Mouse (Mus musculus) liver (tissue): ENCODE results near the gene Rps2.
A peak's percentile ranks its signal among the peaks of the same experiment; 100 is the strongest.
"Not testable (repeated sequence)": the region's sequence is repeated elsewhere in the genome, so short reads cannot be mapped to it uniquely, and the experiment has no call there.

Experiments used
- DNase-seq: peaks from one replicate; pipeline ENCODE4 v3.0.0-alpha.2; 2020; ENCODE audit warnings: mixed read lengths

Rps2 gene

GRCm38 (mm10) chr17:24717943-24718342 is at the start of gene Rps2, which contains the start of gene Rnf151:
Gene Rps2 (plus strand): TSS chr17:24718116.
Gene Rnf151 (minus strand): TSS chr17:24718063.
- no peak for DNase-seq

DNA sequence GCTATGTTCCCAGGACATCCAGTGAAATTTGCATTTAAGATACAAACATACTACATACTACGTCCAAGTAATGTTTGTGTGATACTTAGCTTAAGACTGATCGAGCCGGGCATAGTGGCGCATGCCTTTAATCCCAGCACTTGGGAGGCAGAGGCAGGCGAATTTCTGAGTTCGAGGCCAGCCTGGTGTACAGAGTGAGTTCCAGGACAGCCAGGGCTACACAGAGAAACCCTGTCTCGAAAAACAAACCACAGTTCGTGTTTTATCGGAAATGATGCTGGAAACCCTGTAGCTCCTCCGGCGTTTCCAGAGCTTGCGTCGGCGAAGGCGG is 48.7 kb upstream of the Rps2 start:
- not testable (repeated sequence) for DNase-seq

DNA sequence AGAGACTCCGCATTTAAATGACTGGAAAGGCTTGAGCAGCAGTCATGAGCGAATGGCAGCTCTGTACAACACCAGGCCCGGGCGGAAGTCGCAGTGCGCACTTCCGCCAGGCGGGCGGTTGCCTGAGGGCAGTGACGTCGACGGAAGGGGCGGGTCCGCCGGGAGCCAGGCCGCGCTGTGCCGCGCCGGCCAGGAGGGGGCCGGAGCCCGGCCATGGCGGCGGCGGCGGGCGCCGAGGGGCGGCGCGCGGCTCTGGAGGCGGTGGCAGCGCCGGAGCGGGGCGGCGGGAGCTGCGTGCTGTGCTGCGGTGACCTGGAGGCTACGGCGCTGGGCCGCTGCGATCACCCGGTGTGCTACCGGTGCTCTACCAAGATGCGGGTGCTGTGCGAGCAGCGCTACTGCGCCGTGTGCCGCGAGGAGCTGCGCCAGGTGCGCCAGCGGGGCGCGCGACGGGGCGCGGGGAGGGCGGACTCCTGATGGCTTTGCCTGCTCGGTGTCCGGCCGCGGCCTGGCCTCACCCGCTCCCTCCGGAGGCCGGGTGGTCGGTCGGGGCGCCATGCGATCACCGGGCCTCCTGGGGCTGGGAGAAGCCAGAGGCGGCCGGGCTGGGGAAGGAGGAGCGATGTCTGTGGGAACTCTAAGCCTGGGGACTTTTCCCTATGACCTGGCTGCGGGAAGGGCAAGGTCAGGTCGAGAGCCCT is 48.2 kb upstream of the Rps2 start, which contains the start of gene Zfp598:
Gene Zfp598 (plus strand): TSS at position 143 of the 701 bp plus-strand sequence.
- peak; percentile 95 for DNase-seq

DNA sequence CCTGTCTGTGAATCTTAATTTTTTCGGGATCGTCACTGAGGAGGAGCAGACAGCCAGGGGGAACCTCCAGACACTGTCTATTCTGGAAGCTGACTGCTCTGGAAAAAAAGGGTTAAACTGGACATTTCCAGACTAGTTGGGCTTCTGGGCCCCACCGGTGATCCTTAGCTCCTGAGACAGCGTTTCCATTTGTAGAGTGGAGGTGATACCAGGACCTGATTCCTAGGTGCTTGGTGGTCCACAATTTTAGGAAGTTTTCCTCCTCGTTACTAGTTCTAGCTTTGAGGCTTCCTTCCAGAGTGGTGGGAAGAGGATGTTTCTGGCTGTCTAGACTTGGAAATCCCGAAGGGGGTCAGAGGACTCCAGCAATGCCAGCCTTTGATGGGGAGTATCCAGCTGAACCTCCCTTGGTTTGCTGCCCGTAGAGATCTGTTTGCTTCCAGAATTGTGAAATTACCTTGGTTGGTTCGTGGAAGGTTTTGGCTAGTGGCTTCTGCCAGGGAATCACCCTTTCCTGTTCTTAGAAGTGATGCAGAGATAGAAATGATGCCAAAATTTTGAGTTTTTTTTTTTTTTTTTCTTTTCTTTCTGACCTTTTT is 47.6 kb upstream of the Rps2 start:
- no peak for DNase-seq

GRCm38 (mm10) chr17:24671346-24671745 is 46.6 kb upstream of the Rps2 start:
- no peak for DNase-seq

GRCm38 (mm10) chr17:24672141-24672540 is 45.8 kb upstream of the Rps2 start:
- DNase-seq: peak; percentile 66

DNA sequence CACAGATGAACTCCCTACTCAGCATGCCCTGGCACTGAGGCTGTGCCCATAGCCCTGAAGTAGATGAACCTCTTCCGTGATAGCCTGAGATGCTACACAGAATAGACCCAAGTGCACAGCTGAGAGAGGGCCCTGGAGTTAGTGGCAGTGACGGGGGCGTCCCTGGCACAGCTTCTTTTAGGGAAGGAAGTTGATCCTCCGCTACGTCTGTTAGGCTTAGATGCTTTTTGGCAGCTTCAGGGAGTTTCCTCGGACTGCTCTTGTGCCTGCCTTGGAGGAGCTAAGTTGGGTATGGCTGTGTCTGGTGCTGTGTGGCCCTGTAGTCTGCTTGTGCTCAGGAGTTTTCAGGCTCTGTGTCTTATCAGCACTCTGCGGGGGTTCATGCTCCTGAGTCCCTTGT is 43.6 kb upstream of the Rps2 start:
- DNase-seq: no peak

DNA sequence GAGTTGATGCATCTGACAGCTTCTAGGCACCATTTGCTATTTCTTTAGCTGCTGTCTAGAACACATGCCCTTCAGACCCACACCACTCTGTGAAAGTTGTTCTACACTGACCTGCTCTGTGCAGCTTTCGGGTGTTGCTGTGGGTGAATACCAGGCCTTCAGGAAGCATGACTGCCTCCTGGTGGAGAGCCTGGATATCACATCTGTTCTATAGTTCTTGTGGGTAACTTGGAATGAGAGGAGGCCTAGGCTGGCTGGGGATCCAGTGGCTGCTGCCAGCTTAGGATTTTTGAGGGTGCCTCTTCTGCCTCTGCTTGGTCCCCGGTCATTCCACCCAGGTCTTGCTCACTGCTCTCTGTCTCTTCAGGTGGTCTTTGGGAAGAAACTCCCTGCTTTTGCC is 41.7 kb upstream of the Rps2 start:
- peak; percentile 71 for DNase-seq

- DNase-seq: no peak
Measured at GRCm38 (mm10) chr17:24676877-24677276, 41.0 kb upstream of the Rps2 start.

DNA sequence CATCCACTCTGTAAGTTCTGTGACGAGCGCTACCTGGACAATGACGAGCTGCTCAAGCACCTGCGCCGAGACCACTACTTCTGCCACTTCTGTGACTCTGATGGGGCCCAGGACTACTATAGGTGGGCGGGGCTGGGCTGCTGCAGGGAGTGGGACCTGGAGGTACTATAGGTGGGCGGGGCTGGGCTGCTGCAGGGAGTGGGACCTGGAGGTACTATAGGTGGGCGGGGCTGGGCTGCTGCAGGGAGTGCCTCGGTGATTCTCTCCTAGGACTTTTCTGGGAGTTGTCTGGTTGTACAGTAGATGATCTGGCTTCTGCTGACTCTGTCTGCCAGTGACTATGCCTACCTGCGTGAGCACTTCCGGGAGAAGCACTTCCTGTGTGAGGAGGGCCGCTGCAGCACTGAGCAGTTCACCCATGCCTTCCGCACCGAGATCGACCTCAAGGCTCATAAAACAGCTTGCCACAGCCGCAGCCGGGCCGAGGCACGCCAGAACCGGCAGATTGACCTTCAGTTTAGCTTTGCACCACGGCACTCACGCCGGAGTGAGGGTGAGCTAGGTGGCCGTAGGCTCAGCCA is 40.3 kb upstream of the Rps2 start:
- no peak for DNase-seq

DNA sequence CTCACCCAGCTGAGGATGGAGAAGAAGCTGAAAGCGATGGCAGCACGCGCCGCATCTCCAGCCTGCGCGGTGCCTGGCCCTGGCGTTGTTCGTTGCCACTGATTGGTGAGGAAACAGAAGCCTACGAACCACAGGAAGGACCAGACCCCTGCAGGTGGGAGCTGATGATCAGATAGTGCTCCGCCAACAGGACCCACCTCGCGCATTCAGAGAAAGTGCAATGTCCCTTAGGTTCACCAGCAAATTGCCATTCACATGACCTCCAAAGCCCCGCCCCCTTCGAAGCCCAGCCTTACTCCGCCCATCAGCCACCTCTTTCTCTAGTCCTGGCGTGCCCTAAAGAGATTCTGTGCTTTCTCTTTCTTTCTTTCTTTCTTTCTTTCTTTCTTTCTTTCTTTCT is 31.4 kb upstream of the Rps2 start:
- peak; percentile 78 for DNase-seq

DNA sequence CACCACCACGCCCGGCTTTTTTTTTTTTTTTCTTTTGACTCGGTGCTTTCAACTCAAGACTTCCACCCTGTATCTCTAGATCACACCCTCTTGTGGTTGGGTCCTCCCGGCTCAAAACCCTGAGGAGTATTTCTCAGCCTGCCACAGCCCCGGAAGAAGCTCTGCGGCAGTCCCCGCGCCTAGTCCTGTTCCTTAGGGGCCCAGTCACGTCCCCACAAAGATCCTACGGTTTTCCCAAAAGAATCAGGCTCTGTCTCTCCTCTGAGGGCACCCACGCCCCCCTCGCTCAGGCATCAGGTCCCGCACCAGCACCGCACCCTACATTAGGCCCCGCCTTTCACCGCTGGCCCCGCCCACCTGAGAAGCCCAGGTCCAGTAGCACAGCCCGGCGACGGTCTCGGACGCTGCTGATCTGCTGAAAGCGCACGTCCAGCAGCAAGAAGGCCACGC is 30.7 kb upstream of the Rps2 start:
- peak; percentile 80 for DNase-seq

DNA sequence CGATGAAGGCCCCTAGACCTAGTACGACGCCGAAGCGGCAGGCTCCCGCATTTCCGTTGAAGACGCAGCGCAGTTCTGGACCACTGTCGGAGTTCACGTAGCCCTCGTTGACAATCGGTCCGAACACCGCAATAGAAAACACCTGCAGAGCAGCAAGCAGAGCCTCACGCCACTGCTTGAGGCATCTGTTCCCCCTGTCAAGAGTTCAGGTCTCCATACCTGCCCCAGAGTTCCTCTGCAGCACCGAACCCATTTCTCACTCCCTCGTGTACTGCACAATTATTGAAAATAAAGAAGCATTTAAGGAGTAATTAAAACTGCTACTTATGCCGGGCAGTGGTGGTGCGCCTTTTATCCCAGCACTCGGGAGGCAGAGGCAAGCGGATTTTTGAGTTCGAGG is 30.3 kb upstream of the Rps2 start:
- no peak for DNase-seq

GRCm38 (mm10) chr17:24689251-24690081 is 28.4 kb upstream of the Rps2 start, which contains the start of gene Syngr3:
Gene Syngr3 (minus strand): TSS chr17:24689955.
- DNase-seq: no peak

- no peak for DNase-seq
Measured at GRCm38 (mm10) chr17:24692385-24692784, 25.5 kb upstream of the Rps2 start.

DNA sequence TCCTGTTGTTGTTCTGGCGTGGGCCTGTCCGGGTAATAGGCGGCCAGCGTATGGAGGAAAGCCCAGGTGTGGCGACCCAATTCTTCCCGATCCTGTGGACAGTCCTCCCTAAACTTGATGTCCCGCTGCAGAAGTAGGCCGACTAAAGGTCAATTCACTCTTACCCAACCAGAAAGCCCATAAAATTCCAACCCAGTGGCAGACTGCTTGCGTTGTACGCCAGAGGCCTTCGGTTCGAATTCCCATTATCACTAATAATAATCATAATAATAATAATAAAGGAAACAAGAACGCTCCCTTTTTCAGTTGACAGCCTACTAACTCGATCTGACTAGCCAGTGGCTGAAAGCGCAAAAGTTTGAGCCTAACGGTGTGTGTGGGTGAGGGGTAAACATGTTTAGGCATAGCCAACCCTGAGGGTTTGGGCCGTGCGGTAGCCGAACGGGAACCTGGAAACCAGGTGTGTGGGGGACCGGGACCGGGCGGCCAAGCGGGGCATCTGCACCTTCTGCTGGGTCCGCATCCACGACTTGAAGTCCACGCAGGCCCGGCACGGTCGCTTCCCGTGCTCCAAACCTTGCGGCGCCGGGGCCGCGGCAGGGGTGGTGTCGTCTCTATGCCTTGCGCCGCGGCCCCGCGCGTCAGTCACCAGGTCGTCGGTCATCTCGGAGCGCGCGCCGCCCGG is 22.4 kb upstream of the Rps2 start:
- DNase-seq: no peak

- DNase-seq: peak; percentile 96
Measured at GRCm38 (mm10) chr17:24696011-24696697, 21.8 kb upstream of the Rps2 start, which contains the start of the genes Gfer and Noxo1. Gene Gfer (minus strand): TSS chr17:24696156. Gene Noxo1 (plus strand): TSS chr17:24696234.

DNA sequence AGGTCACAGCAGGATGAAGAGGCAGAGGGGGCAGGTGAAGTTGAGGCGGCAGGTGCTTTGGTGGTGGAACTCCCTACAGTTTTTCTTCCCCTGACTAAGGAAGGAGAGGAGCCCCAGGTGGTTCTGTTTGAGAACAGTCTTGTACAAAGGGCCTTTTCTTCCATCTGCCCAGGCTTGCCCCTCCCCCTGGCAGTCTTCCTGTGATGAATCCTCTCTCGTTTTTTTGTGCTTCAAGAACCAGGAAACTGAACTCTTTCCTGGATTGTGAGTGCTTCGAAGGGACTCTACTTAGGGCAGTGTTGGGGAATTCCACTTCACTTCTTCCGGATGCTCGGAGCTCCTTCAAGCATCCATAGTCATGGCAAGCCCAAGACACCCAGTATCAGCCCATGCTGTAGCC is 19.9 kb upstream of the Rps2 start:
- no peak for DNase-seq

DNA sequence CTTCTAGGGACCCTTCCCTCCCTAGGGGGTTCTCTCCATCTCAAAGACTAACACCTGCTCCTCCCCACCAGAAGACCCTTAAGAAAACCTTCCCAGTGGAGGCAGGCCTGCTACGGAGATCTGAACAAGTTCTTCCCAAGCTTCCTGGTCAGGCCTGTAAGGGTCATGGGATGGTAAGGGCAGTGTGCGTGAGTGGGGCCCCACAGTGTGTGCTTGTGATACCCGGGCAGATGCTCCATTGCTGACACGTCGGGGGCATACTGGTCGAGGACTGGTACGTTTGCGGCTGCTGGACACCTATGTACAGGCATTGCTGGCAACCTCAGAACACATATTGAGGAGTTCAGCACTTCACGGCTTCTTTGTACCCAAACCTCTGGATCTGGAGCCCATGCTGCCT is 19.2 kb upstream of the Rps2 start:
- DNase-seq: no peak

GRCm38 (mm10) chr17:24699473-24699872 is 18.4 kb upstream of the Rps2 start:
- DNase-seq: no peak

- DNase-seq: no peak
Measured at GRCm38 (mm10) chr17:24701251-24701650, 16.7 kb upstream of the Rps2 start.

DNA sequence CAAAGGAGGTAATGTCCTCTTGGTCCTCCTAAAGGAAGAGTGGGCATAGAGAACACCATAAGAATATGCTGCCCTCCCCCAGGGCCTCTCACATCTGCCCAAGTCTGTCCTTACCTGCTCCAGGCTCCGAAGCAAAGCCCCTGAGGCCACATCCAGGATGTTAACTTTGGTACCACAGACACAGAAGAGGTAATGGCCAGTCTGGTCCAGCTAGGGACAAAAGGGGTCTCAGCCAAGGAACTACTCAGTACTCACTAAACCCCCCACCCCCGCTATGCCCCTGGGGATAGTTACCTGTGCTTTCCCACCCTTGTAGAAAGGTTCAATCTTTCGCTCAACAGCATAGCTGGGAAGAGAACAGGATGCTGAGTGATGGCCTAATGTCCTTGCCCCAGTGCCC is 12.1 kb upstream of the Rps2 start:
- no peak for DNase-seq
